Mouse (Mus musculus): ENCODE results near the gene Mmp24. TPM values are rescaled to one million over a fixed set of nuclear protein-coding genes. Genes with fewer than 3 reads are reported as not detected.

Mmp24 gene
- total RNA-seq, 4 experiments from 2014 or later: 29.2 to 30.8 (median 29.9) TPM

- DNase-seq (ENCODE audit: low spot score in 2 of 2): no peak
Observed at GRCm38 (mm10) chr2:155850120-155850519, 75.0 kb downstream of the Mmp24 start.

DNA sequence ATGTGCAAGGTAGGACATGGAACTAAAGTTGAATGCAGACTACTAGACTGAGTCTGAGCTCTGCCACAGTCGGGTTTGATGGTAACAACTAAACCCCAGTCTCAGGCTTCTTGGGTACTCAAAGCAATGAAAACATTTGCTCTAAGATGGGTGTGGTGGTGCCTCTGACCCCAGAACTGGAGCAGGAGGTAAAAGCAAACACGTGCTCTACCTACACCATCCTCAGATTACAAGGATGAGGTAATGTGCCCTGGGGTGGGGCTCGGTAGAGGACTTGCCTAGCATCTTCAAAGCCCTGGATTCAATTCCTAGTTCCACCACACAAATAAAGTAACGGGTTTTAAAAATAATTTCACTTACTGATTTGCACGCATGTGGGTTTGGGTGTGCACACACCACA is 77.4 kb downstream of the Mmp24 start:
- no peak for DNase-seq (ENCODE audit: low spot score in 2 of 2)

DNA sequence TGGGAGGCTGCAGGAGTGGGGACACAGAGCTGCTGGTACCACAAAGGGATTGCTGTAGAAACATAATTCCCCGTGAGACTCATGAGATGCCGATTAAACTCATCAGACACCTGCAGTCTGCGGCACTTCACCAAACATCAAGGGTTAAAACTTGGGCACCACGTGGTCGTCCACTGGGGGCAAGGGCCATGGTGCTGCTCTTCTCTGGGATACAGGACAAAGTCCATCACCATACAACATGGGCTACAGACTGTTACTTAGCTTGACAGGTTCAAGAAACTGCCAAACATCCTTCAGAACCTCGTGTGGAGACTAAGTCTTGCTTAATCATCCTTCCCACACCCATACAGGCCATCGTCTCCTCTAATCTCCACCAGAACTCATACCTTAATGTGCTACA is 85.0 kb downstream of the Mmp24 start:
- DNase-seq (ENCODE audit: low spot score in 2 of 2): no peak

GRCm38 (mm10) chr2:155861581-155861980 is 86.4 kb downstream of the Mmp24 start:
- DNase-seq (ENCODE audit: low spot score in 2 of 2): no peak

GRCm38 (mm10) chr2:155862573-155863300 is 87.6 kb downstream of the Mmp24 start:
- no peak for DNase-seq (ENCODE audit: low spot score in 2 of 2)

DNA sequence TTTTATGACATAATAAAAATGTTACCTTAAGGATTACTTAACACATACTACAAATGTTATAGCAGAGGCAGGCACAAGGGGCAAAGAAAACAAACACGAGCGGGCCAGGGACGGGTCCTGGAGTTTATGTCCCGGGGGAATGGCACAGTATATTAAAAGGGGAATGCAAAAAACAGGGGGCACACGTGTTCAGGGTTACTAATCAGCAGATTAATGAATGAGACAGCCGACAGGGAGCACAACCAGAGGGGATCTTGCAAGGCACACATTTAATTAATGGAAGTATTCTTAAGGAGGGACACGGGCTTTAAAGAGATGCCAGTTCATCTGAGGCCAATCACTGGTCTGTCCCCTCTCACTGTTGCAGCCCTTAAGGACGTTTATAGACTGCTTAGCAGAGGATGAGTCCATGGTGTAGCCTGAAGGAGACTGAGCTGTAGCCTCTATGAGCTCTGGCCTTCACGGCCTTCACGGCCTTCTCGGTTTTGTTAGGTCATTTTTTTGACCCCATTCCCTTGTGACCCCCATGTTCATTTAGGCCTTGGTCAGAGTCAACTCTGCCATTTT is 88.2 kb downstream of the Mmp24 start:
- DNase-seq (ENCODE audit: low spot score in 2 of 2): no peak

Other genes with a start within 250 kb of the Mmp24 start
- 10 to 100 TPM; 14.6 to 15.7 (median 15.0) TPM for gene Gss, start 182.5 kb upstream of the Mmp24 start, total RNA-seq (2022)
- 10 to 100 TPM in 1 of 4 experiments, 1 to 10 TPM in 3; 3.7 to 13.0 (median 7.2) TPM for gene Myh7b, start 164.1 kb upstream of the Mmp24 start, total RNA-seq (2022)
- gene Trpc4ap, start 83.0 kb upstream of the Mmp24 start, total RNA-seq (2022): 100 to 1,000 TPM; 148 to 150 (median 149) TPM
- gene Edem2, start 45.9 kb upstream of the Mmp24 start, total RNA-seq (2022): 10 to 100 TPM; 21.9 to 23.9 (median 23.3) TPM
- not detected for gene Gm17581, start 39.5 kb upstream of the Mmp24 start, total RNA-seq (2022)
- 1 to 10 TPM in 3 of 4 experiments, under 1 TPM in 1; 0.76 to 2.5 (median 1.9) TPM for gene Procr, start 24.2 kb upstream of the Mmp24 start, total RNA-seq (2022)
- gene BC029722, start 44.1 kb downstream of the Mmp24 start, total RNA-seq (2022): 10 to 100 TPM; 56.9 to 63.1 (median 60.3) TPM
- 10 to 100 TPM; 78.6 to 93.2 (median 86.3) TPM for gene Eif6, start 51.6 kb downstream of the Mmp24 start, total RNA-seq (2022)
- not detected for gene Fam83c, start 59.5 kb downstream of the Mmp24 start, total RNA-seq (2022)
- 10 to 100 TPM; 82.6 to 97.0 (median 87.0) TPM for gene Uqcc1, start 155.0 kb downstream of the Mmp24 start, total RNA-seq (2022)
- not detected for gene Gm15557, start 165.4 kb downstream of the Mmp24 start, total RNA-seq (2022)
- gene Gdf5, start 170.0 kb downstream of the Mmp24 start, total RNA-seq (2022): under 1 TPM; 0.20 to 0.37 (median 0.24) TPM
- 10 to 100 TPM; 19.3 to 23.7 (median 19.8) TPM for gene Cep250, start 181.1 kb downstream of the Mmp24 start, total RNA-seq (2022)
- gene 6430550D23Rik, start 232.6 kb downstream of the Mmp24 start, total RNA-seq (2022): 1 to 10 TPM; 1.5 to 2.4 (median 1.8) TPM
- 100 to 1,000 TPM; 207 to 236 (median 220) TPM for gene Ergic3, start 232.7 kb downstream of the Mmp24 start, total RNA-seq (2022)

Measured in left cerebral cortex, adult 8-10 months (tissue).